Mouse (Mus musculus) heart, embryonic 14.5 days (tissue): ENCODE data around the gene Zfp160. TPM values are rescaled to one million over a fixed set of nuclear protein-coding genes. Genes with fewer than 3 reads are reported as not detected.

Experiments
- ATAC-seq: fragments of 200-750 bp; cut with Nextera tagmentation; 2 replicates; pipeline ENCODE4 v1.8.0; 2017; ENCODE audit warnings: low read depth, moderate TSS enrichment; ENCODE audit not compliant: insufficient number of reproducible peaks, insufficient read depth, low FRiP score
- H3K27ac ChIP-seq, 2 experiments: fragments of 200-500 bp in 1 of 2; fragments of 300-500 bp in 1 of 2; sonication (generic) in 1 of 2; replicated peaks in 1 of 2; 2 replicates each; pipeline ENCODE4 v1.5.1; 2012 to 2014; ENCODE audit warnings: low read depth in 2 of 2, low read length in 2 of 2, control low read depth in 1 of 2, mild to moderate bottlenecking in 1 of 2, mixed read lengths in 1 of 2; ENCODE audit not compliant: control insufficient read depth in 1 of 2, insufficient read depth in 1 of 2
- H3K27me3 ChIP-seq: fragments of 300-500 bp; sonication (generic); 2 replicates; pipeline ENCODE4 v1.6.1; 2014; ENCODE audit warnings: mild to moderate bottlenecking, low read length, control low read depth; ENCODE audit not compliant: control insufficient read depth, insufficient read depth
- H3K36me3 ChIP-seq: fragments of 300-500 bp; sonication (generic); 2 replicates; pipeline ENCODE4 v1.6.1; 2014; ENCODE audit warnings: mild to moderate bottlenecking, control low read depth, low read length, mixed read lengths; ENCODE audit not compliant: control insufficient read depth, insufficient read depth
- H3K4me1 ChIP-seq, 2 experiments: fragments of 200-500 bp in 1 of 2; fragments of 300-500 bp in 1 of 2; sonication (generic) in 1 of 2; 2 replicates each; pipeline ENCODE4 v1.6.1; 2012 to 2014; ENCODE audit warnings: low read length in 2 of 2, control low read depth in 1 of 2, mixed read lengths in 1 of 2; ENCODE audit not compliant: control insufficient read depth in 2 of 2, insufficient read depth in 2 of 2
- H3K4me2 ChIP-seq: fragments of 300-500 bp; sonication (generic); 2 replicates; pipeline ENCODE4 v1.6.1; 2014; ENCODE audit warnings: mild to moderate bottlenecking, low read length
- H3K4me3 ChIP-seq, 2 experiments: fragments of 200-500 bp in 1 of 2; fragments of 300-500 bp in 1 of 2; sonication (generic) in 1 of 2; 2 replicates each; pipeline ENCODE4 v1.5.1; 2012 to 2014; ENCODE audit warnings: low read length in 2 of 2, mild to moderate bottlenecking in 2 of 2, control low read depth in 1 of 2, low read depth in 1 of 2, moderate library complexity in 1 of 2; ENCODE audit not compliant: control insufficient read depth in 1 of 2, insufficient read depth in 1 of 2
- H3K9ac ChIP-seq: fragments of 300-500 bp; sonication (generic); 2 replicates; pipeline ENCODE4 v1.6.1; 2014; ENCODE audit warnings: mild to moderate bottlenecking, low read length
- H3K9me3 ChIP-seq: fragments of 300-500 bp; sonication (generic); 2 replicates; pipeline ENCODE4 v1.6.1; 2016; ENCODE audit warnings: low read length, control low read depth; ENCODE audit not compliant: control insufficient read depth
- WGBS: fragments of 180-500 bp; shearing (Covaris S2); extraction: QIAGEN DNeasy Blood & Tissue Kit; methylation state at CpG from one replicate; pipeline ENCODE4 v1.1.7; 2014; 5-methylcytosine and 5-hydroxymethylcytosine counted together
- polyA plus RNA-seq: library from polyadenylated mRNA; unstranded; fragments of >200 nt; fragmentation: Nextera tagmentation; extraction: Ambion mirVana; gene quantifications from 2 replicates; pipeline ENCODE4 v1.2.1, GENCODE M21; 2014

Zfp160 gene
- polyA plus RNA-seq = 10.2 and 13.3 TPM in 2 replicates

DNA sequence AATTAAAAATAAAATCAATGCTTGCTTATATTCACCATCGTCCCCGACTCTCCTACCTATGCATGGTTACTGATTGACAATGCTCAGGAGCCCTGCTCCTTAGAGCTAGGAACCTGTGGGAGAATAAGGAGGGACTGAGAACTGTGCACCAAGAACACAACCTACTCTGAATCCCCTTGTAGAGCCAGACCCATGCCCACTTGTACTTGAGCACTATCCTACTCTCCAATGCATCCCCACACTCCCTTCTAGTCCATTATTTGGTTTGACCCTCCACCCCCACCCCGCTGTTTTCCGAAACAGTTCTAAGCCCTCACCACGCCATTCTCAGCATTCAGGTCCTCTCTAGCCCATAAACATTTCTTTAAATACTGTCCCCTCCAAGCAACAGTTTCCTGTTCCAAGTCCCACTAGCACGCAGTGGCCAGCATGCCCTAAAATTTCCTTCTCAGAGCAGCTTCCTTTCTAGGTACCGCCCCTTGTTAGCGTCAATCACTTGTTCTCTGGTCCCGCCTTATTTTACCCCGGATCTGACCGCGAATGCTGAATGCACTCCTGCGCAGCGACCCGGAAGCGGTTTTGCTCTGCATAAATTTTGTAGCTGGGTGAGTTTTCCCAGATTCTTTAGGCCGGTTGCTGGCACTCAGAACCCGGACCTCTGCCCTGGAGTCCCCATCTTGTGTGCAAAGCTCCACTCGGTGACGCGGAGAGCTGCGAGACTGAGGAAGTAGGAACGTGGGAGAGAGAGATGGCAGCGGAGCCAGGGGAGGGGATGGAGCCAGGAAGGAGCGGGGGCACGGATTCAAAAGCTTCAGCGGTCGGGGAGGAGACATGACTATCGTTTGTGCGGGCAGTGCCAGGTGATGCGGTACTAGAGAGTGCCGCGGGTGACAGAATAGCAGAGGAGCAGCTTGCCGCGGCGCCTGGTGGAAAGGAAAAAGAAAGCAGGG lies at the start of gene Zfp160:
TSS of gene Zfp160 (plus strand) at position 522 of the 950 bp plus-strand sequence.
- H3K9ac ChIP-seq = peak within 1 kb of the TSS; percentile 94
- H3K9me3 ChIP-seq = no peaks in the 10 kb centered on the region
- no peaks in the 10 kb centered on the region for H3K27me3 ChIP-seq
- H3K4me1 ChIP-seq = peaks cover 8 to 17% of the 10 kb centered on the region in 2 experiments
- peaks cover 25% of the 10 kb centered on the region for H3K36me3 ChIP-seq
- H3K4me3 ChIP-seq = peak within 1 kb of the TSS; percentile 71 to 74
- ATAC-seq = peak; percentile 92
- WGBS = 5% methylated on average over 36 of the region's 36 CpGs
- H3K27ac ChIP-seq = peak within 1 kb of the TSS; percentile 82 to 86
- peak within 1 kb of the TSS; percentile 95 for H3K4me2 ChIP-seq

DNA sequence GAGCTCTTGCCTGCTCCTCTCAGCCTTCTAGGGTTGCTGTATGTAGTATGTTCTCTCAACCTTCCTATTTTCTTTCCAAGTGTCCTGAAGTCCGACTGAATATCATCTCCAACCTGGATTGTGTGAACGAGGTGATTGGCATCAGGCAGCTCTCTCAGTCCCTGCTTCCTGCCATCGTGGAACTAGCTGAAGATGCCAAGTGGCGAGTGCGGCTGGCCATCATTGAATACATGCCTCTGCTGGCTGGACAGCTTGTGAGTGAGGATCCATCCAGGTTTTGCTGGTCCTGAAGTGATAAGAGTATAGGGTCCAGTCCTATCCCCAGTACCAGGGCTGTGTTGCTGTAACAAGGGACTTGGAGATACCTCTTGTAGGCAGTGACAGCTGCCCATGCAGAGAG lies 48.3 kb upstream of the Zfp160 start:
- H3K4me2 ChIP-seq = no peak overlapping the region
- H3K27ac ChIP-seq = no peak overlapping the region
- WGBS = 88% methylated on average over 5 of the region's 5 CpGs
- ATAC-seq = no peak
- no peaks in the 10 kb centered on the region for H3K9me3 ChIP-seq
- H3K4me1 ChIP-seq = no peaks in the 10 kb centered on the region
- no peak overlapping the region for H3K4me3 ChIP-seq
- no peak overlapping the region for H3K9ac ChIP-seq
- peaks cover 100% of the 10 kb centered on the region for H3K36me3 ChIP-seq
- no peaks in the 10 kb centered on the region for H3K27me3 ChIP-seq

DNA sequence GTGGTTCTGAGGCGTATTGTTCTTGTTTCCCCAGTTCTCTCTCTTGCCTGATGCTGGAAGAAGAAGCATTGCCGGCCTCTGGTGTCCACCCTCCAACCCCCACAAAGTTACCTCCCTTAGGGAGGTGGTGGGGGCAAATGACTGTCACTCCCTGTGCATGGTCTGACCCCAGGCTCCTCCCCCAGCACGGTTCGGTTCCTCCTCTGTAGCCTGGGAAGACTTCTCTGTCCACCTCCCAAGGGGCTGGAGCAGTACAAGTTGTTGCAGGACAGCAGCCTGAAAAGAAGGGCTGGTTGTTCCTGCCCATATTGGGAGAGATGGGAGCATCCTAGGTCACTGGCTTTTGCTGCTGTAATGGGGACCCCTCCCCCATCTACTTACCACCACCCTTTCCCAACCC lies 43.3 kb upstream of the Zfp160 start:
- no peak overlapping the region for H3K27ac ChIP-seq
- H3K27me3 ChIP-seq = no peaks in the 10 kb centered on the region
- WGBS = 92% methylated on average over 4 of the region's 4 CpGs
- no peak overlapping the region for H3K4me2 ChIP-seq
- H3K36me3 ChIP-seq = peaks cover 95% of the 10 kb centered on the region
- no peak overlapping the region for H3K9ac ChIP-seq
- peak; percentile 44; the same call in 1 of the 2 replicates for ATAC-seq
- H3K4me3 ChIP-seq = no peak overlapping the region
- no peaks in the 10 kb centered on the region for H3K9me3 ChIP-seq
- no peaks in the 10 kb centered on the region for H3K4me1 ChIP-seq

DNA sequence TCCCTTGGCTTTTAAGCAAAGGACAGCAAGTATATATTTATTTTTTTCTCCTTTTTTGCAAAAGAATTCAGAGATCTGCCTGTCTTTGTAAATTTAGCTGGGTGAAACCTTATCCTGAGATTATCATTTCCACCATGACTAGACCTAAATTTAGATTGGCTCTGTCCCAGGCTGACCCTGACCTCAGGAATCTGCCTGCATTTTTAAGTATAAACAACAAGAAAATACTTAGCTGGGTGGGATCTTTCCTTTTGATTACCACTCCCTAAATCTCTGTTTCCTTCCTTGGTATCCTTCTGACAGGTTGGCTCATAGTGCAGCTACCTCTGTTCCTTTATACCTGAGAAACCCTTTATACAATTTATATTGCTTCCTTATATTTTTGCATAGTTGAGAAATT lies 42.0 kb upstream of the Zfp160 start:
- H3K9ac ChIP-seq = no peak overlapping the region
- H3K36me3 ChIP-seq = peaks cover 82% of the 10 kb centered on the region
- H3K4me1 ChIP-seq = no peaks in the 10 kb centered on the region
- H3K27me3 ChIP-seq = no peaks in the 10 kb centered on the region
- no peak overlapping the region for H3K4me2 ChIP-seq
- no peak for ATAC-seq
- no peak overlapping the region for H3K4me3 ChIP-seq
- no peak overlapping the region for H3K27ac ChIP-seq
- no peaks in the 10 kb centered on the region for H3K9me3 ChIP-seq

DNA sequence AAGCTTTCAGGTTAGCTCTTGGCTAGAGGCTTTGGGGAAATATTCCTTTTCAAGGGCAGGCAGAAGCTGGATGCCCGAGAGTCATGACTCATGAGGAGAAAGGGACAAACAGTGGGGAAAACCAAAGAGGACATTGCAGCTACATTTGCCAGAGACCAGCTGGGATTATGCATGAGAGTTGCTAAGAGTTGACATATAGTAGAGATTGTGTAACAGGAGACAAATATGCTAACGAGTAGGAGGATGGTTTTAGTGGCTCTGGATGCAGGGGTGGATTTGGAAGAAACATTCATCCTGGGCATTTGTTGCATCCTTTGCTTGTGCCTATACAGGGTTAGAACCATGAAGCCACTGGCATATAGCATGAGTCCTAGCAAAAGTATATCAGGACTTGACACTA lies 15.0 kb upstream of the Zfp160 start:
- Histone ChIP-seq H3K27ac (no peak overlapping the region), H3K9ac (no peak overlapping the region), H3K27me3 (no peaks in the 10 kb centered on the region), H3K36me3 (no peaks in the 10 kb centered on the region), H3K9me3 (no peaks in the 10 kb centered on the region), H3K4me2 (no peak overlapping the region), H3K4me1 (no peaks in the 10 kb centered on the region), H3K4me3 (no peak overlapping the region)
- no peak for ATAC-seq
- 59% methylated on average over 2 of the region's 2 CpGs for WGBS

DNA sequence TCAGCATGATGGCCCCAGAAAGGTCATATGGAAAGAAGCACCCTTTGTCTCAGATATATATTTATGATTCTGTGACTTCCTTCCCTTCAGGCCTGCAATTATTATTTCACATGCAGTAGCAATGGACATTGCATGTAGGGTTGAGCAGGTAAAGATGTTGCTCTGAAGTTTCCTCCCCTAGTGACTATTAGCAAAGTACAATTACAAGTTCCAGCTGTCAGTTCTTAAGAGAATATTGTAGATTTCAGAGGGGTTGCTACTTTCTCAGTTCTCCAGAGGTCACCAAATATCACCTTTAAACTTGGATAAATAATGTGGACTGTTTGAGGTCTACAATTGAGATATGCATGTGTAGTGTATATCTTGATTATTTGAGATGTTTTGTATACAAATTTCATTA lies 12.3 kb upstream of the Zfp160 start, which contains the start of gene Vmn1r233:
TSS of gene Vmn1r233 (minus strand) at position 101 of the 400 bp plus-strand sequence.
- Histone ChIP-seq H3K36me3 (no peaks in the 10 kb centered on the region), H3K4me1 (no peaks in the 10 kb centered on the region), H3K4me2 (no peak within 1 kb of the TSS), H3K9me3 (no peaks in the 10 kb centered on the region), H3K27me3 (no peaks in the 10 kb centered on the region), H3K4me3 (no peak within 1 kb of the TSS), H3K9ac (no peak within 1 kb of the TSS), H3K27ac (no peak within 1 kb of the TSS)
- no peak for ATAC-seq

DNA sequence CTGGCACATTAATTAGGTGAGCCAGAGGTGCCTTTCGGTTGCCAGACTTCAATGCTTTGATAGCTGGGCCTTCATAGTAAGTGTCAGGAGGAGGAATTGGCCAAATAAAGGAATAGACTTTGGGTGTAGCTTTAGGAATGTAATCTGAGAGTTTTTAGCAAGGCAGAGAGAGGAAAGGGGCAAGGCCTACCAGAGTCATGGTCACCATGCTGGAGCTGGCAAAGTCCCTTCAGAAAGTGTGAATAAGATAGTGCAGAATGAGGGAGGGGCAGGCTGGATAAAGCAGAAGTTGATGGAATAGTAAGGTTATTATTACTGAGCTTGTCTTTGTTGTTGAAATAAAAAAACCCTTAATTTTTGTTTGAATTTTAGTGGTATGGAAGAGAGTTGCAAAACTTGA lies 1.0 kb downstream of the Zfp160 start:
- peaks cover 34% of the 10 kb centered on the region for H3K36me3 ChIP-seq
- H3K4me1 ChIP-seq = peaks cover 8 to 17% of the 10 kb centered on the region in 2 experiments
- no peaks in the 10 kb centered on the region for H3K9me3 ChIP-seq
- no peak for ATAC-seq
- H3K27me3 ChIP-seq = no peaks in the 10 kb centered on the region
- H3K9ac ChIP-seq = peak overlapping the region; percentile 94
- peak overlapping the region; percentile 82 to 86; a peak in 3 of 4 replicates for H3K27ac ChIP-seq
- H3K4me3 ChIP-seq = peak overlapping the region; percentile 71 to 74
- WGBS = 27% methylated on average over 1 of the region's 1 CpGs
- peak overlapping the region; percentile 95 for H3K4me2 ChIP-seq
